Mouse (Mus musculus) heart, embryonic 12.5 days (tissue): ENCODE measurements at regions not wholly inside any gene's neighbourhood (a gene's known extent, or its start where the extent isn't known, plus 50 kb on each side); places are given as distances from the start of the nearest gene placed in this dataset.

Experiments
- ATAC-seq: fragments of 200-750 bp; cut with Nextera tagmentation; 2 replicates; pipeline ENCODE4 v1.8.0; 2017; ENCODE audit warnings: moderate TSS enrichment, moderate library complexity; ENCODE audit not compliant: insufficient number of reproducible peaks, low FRiP score
- H3K27ac ChIP-seq: fragments of 300-500 bp; sonication (generic); 2 replicates; pipeline ENCODE4 v1.5.1; 2016; ENCODE audit warnings: mild to moderate bottlenecking, moderate library complexity; ENCODE audit not compliant: poor library complexity, severe bottlenecking
- H3K27me3 ChIP-seq: fragments of 300-500 bp; sonication (generic); replicated peaks from 2 replicates; pipeline ENCODE4 v1.6.1; 2016; ENCODE audit warnings: mild to moderate bottlenecking, moderate library complexity
- H3K36me3 ChIP-seq: fragments of 300-500 bp; sonication (generic); 2 replicates; pipeline ENCODE4 v1.6.1; 2016; ENCODE audit warnings: mild to moderate bottlenecking, moderate library complexity
- H3K4me1 ChIP-seq: fragments of 300-500 bp; sonication (generic); replicated peaks from 2 replicates; pipeline ENCODE4 v1.6.1; 2016; ENCODE audit warnings: mild to moderate bottlenecking
- H3K4me2 ChIP-seq: fragments of 300-500 bp; sonication (generic); 2 replicates; pipeline ENCODE4 v1.6.1; 2016; ENCODE audit warnings: mild to moderate bottlenecking, moderate library complexity
- H3K4me3 ChIP-seq: fragments of 300-500 bp; sonication (generic); 2 replicates; pipeline ENCODE4 v1.5.1; 2016; ENCODE audit warnings: mild to moderate bottlenecking
- H3K9ac ChIP-seq: fragments of 300-500 bp; sonication (generic); 2 replicates; pipeline ENCODE4 v1.6.1; 2016; ENCODE audit warnings: mild to moderate bottlenecking, moderate library complexity
- H3K9me3 ChIP-seq: fragments of 300-500 bp; sonication (generic); replicated peaks from 2 replicates; pipeline ENCODE4 v1.6.1; 2016; ENCODE audit warnings: mild to moderate bottlenecking, moderate library complexity
- WGBS: fragments of 180-500 bp; shearing (Covaris S2); methylation state at CpG from one replicate; pipeline ENCODE4 v1.1.7; 2016; 5-methylcytosine and 5-hydroxymethylcytosine counted together

DNA sequence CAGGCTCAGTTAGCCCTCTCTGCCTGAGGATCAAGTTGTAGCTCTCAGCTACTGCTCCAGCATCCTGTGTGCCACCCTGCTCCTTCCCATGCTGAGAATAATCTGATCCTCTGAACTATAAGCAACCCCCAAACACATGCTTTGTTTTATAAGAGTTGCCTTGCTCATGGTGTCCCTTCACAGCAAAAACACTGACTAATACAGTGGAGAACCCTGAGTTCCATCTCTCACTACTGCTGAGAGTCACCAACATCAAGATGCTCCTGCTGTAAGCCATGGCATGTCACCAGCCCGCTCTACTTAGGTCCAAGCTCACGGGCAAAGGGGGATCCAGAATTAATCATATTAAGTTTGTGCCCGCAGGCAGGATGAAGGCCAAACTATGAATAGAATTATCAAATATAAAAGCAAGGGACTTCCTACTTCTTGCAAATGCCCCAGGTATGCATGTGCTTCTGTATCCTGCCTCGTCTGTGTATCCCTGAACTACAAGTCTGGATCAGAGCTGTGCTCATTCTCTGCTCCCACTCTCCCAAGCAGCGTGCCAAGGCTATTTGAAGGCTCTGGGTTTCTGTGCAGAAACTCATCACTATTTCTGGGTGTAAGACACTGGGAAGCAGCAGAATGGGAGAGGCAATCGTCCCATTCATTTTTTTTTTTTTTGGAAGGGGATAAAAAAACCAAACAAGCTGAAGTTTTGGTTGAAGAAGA is 243.7 kb upstream of the Pfn2 start:
- H3K9ac ChIP-seq: no peak overlapping the region
- H3K4me3 ChIP-seq: no peak overlapping the region
- no peaks in the 10 kb centered on the region for H3K36me3 ChIP-seq
- H3K9me3 ChIP-seq: no peaks in the 10 kb centered on the region
- no peaks in the 10 kb centered on the region for H3K4me1 ChIP-seq
- no peak for ATAC-seq
- H3K4me2 ChIP-seq: no peak overlapping the region
- 80% methylated on average over 6 of the region's 6 CpGs for WGBS
- no peak overlapping the region for H3K27ac ChIP-seq
- H3K27me3 ChIP-seq: no peaks in the 10 kb centered on the region

DNA sequence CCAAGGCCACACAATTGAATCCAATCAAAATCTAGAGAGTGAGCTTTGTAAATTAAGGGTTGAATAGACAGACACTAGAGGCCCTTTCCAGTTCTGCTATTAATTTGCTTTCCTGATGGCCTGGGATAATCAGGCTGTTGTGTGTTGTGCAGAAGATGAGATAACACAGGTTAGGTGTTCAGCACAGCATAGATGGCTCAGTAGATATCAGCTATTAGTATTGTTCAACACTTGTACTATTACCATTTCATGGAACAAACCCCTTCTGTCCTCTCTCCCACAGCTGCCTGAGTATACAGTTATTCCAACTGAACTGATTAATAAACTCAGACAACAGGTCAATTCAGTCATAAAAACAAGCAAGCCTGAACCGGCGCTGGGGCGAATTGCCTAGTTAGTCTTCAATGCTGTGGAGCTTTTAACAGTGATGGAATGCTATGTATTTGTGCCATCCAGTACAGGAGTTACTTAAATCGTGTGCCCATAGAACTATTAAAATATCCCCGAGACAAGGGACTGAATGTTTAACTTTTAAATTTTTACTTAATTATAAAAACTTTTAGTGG is 263.1 kb upstream of the Pfn2 start:
- Histone ChIP-seq H3K9ac (no peak overlapping the region), H3K27me3 (no peaks in the 10 kb centered on the region), H3K4me2 (no peak overlapping the region), H3K4me3 (no peak overlapping the region), H3K9me3 (no peaks in the 10 kb centered on the region), H3K36me3 (no peaks in the 10 kb centered on the region), H3K4me1 (no peaks in the 10 kb centered on the region), H3K27ac (no peak overlapping the region)
- 84% methylated on average over 5 of the region's 5 CpGs for WGBS
- no peak for ATAC-seq

- WGBS: 76% methylated on average over 7 of the region's 7 CpGs
- H3K36me3 ChIP-seq: no peaks in the 10 kb centered on the region
Measured at GRCm38 (mm10) chr3:58112431-58112856, 264.6 kb upstream of the Pfn2 start.

DNA sequence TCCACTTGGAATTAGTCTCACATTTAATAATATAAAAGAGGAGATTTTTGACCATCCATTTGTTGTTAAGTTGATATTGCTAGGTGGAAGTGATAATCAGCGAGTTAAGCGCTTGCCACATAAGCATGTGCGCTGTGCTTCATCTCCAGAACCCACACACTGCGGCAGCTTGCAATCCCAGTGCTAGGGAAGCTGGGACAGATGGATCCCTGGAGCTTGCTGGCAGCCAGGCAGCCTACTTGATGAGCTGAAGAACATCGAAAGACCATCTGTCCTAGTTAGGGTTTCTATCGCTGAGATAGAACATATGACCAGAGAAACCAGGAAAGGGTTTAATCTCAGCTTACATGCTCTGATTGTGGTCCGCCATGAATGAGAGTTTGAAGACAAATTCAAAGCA is 266.1 kb upstream of the Pfn2 start:
- no peak for ATAC-seq
- no peaks in the 10 kb centered on the region for H3K27me3 ChIP-seq
- no peaks in the 10 kb centered on the region for H3K4me1 ChIP-seq
- H3K9me3 ChIP-seq: no peaks in the 10 kb centered on the region
- no peak overlapping the region for H3K9ac ChIP-seq
- H3K4me3 ChIP-seq: no peak overlapping the region
- no peak overlapping the region for H3K27ac ChIP-seq
- H3K36me3 ChIP-seq: no peaks in the 10 kb centered on the region
- 87% methylated on average over 7 of the region's 7 CpGs for WGBS
- no peak overlapping the region for H3K4me2 ChIP-seq

More at GRCm38 (mm10) chr3:58112431-58112856, 264.6 kb upstream of the Pfn2 start:
- no peaks in the 10 kb centered on the region for H3K27me3 ChIP-seq
- no peak overlapping the region for H3K27ac ChIP-seq
- no peak overlapping the region for H3K9ac ChIP-seq
- no peak for ATAC-seq
- no peaks in the 10 kb centered on the region for H3K4me1 ChIP-seq
- no peak overlapping the region for H3K4me3 ChIP-seq
- H3K4me2 ChIP-seq: no peak overlapping the region
- H3K9me3 ChIP-seq: no peaks in the 10 kb centered on the region

GRCm38 (mm10) chr3:58115511-58115910 is 267.6 kb upstream of the Pfn2 start:
- H3K4me1 ChIP-seq: no peaks in the 10 kb centered on the region
- H3K36me3 ChIP-seq: no peaks in the 10 kb centered on the region
- H3K27ac ChIP-seq: no peak overlapping the region
- no peak overlapping the region for H3K4me3 ChIP-seq
- no peak overlapping the region for H3K4me2 ChIP-seq
- no peak overlapping the region for H3K9ac ChIP-seq
- 78% methylated on average over 1 of the region's 1 CpGs for WGBS
- no peaks in the 10 kb centered on the region for H3K27me3 ChIP-seq
- no peaks in the 10 kb centered on the region for H3K9me3 ChIP-seq
- no peak for ATAC-seq

GRCm38 (mm10) chr3:58116848-58117247 is 269.0 kb upstream of the Pfn2 start:
- WGBS: 69% methylated on average over 7 of the region's 7 CpGs
- no peak for ATAC-seq
- H3K27ac ChIP-seq: no peak overlapping the region

GRCm38 (mm10) chr3:58120051-58120450 is 272.2 kb upstream of the Pfn2 start:
- H3K27me3 ChIP-seq: no peaks in the 10 kb centered on the region
- no peaks in the 10 kb centered on the region; the same call in 1 of the 2 replicates for H3K4me1 ChIP-seq
- H3K4me3 ChIP-seq: no peak overlapping the region
- 56% methylated on average over 3 of the region's 3 CpGs for WGBS
- no peak for ATAC-seq
- H3K9me3 ChIP-seq: no peaks in the 10 kb centered on the region
- no peaks in the 10 kb centered on the region for H3K36me3 ChIP-seq
- no peak overlapping the region for H3K9ac ChIP-seq
- no peak overlapping the region for H3K4me2 ChIP-seq
- no peak overlapping the region for H3K27ac ChIP-seq

More at GRCm38 (mm10) chr3:58116848-58117247, 269.0 kb upstream of the Pfn2 start:
- Histone ChIP-seq H3K9me3 (no peaks in the 10 kb centered on the region), H3K27me3 (no peaks in the 10 kb centered on the region), H3K9ac (no peak overlapping the region), H3K4me1 (no peaks in the 10 kb centered on the region), H3K4me2 (no peak overlapping the region), H3K4me3 (no peak overlapping the region), H3K36me3 (no peaks in the 10 kb centered on the region)

DNA sequence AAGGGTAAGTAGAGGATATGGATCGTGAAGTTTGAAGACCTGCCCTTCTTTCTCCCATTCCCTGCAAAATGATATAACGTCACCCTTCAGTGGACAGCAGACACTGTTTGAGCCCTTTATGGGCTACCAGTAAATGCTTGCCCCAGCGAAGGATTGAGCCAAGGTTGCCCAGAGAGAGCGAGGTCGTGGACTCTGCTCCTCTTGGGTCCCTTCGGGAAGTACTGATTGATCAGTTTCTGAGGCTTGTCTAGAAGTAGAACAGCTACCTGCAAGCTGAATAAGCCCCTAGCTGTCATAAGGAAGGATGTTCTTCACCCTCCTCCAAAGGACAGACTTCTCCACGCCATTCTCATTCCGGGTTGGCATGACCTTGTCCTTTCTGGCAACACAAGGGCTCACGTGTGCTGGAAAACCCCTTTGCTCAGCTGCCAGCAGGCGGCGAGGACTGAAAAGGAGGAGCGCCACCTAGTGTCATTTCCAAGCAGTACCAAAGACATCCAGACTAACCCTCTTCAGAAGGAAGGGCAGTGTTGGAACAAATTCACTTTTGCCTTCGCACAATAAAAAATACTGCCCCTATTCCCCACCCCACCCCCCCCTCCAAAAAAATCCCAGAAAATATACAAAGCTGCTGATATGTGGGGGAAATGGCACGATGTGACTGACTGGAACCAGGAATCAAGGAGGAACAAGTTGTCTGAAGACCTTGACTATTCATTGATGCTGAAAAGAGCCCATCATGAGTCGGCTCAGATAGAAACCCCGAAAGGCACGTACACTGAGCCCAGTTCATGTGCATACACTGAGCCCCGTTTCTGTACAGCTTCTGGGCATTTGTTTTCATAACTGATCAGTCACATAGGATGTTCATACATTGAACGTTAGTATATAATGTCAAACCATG is 274.8 kb upstream of the Pfn2 start:
- Histone ChIP-seq H3K27ac (no peak overlapping the region), H3K9me3 (no peaks in the 10 kb centered on the region), H3K27me3 (no peaks in the 10 kb centered on the region), H3K4me1 (no peaks in the 10 kb centered on the region; the same call in 1 of the 2 replicates), H3K9ac (no peak overlapping the region), H3K4me3 (no peak overlapping the region), H3K36me3 (no peaks in the 10 kb centered on the region), H3K4me2 (no peak overlapping the region)
- ATAC-seq: peak; percentile 71
- WGBS: 45% methylated on average over 19 of the region's 19 CpGs

- no peak overlapping the region for H3K4me2 ChIP-seq
- no peak overlapping the region for H3K27ac ChIP-seq
- no peaks in the 10 kb centered on the region for H3K36me3 ChIP-seq
- no peak for ATAC-seq
- H3K4me3 ChIP-seq: no peak overlapping the region
- H3K9me3 ChIP-seq: no peaks in the 10 kb centered on the region
- H3K27me3 ChIP-seq: no peaks in the 10 kb centered on the region
- WGBS: 66% methylated on average over 7 of the region's 7 CpGs
- H3K9ac ChIP-seq: no peak overlapping the region
- H3K4me1 ChIP-seq: no peaks in the 10 kb centered on the region; the same call in 1 of the 2 replicates
Measured at GRCm38 (mm10) chr3:58123396-58124077, 275.7 kb upstream of the Pfn2 start.

GRCm38 (mm10) chr3:58124886-58125285 is 277.0 kb upstream of the Pfn2 start:
- Histone ChIP-seq H3K27ac (no peak overlapping the region), H3K4me3 (no peak overlapping the region), H3K4me1 (no peaks in the 10 kb centered on the region; the same call in 1 of the 2 replicates), H3K9me3 (no peaks in the 10 kb centered on the region), H3K9ac (no peak overlapping the region), H3K4me2 (no peak overlapping the region), H3K36me3 (no peaks in the 10 kb centered on the region), H3K27me3 (no peaks in the 10 kb centered on the region)
- WGBS: 67% methylated on average over 1 of the region's 1 CpGs
- ATAC-seq: no peak

GRCm38 (mm10) chr3:58126996-58127395 is 279.1 kb upstream of the Pfn2 start:
- Histone ChIP-seq H3K27me3 (no peaks in the 10 kb centered on the region), H3K4me2 (no peak overlapping the region), H3K4me3 (no peak overlapping the region), H3K27ac (no peak overlapping the region), H3K9ac (no peak overlapping the region), H3K4me1 (no peaks in the 10 kb centered on the region; the same call in 1 of the 2 replicates), H3K36me3 (no peaks in the 10 kb centered on the region), H3K9me3 (no peaks in the 10 kb centered on the region)
- ATAC-seq: no peak
